Mouse (Mus musculus) thymus, adult 2 months (tissue): ENCODE results near the gene Krt15. TPM values are rescaled to one million over a fixed set of nuclear protein-coding genes. Genes with fewer than 3 reads are reported as not detected.

ENCODE experiments used
- DNase-seq: peaks from one replicate; pipeline ENCODE4 v3.0.0; 2021
- H3K27ac ChIP-seq: fragments of 200-500 bp; 2 replicates; pipeline ENCODE4 v1.5.1; 2012; ENCODE audit warnings: low read length, control low read depth; ENCODE audit not compliant: control insufficient read depth, insufficient read depth
- H3K27me3 ChIP-seq: fragments of 200-500 bp; 2 replicates; pipeline ENCODE4 v1.6.1; 2012; ENCODE audit warnings: mild to moderate bottlenecking, low read length, moderate library complexity, mixed read lengths; ENCODE audit not compliant: control insufficient read depth, insufficient read depth
- H3K36me3 ChIP-seq: fragments of 200-500 bp; 2 replicates; pipeline ENCODE4 v1.6.1; 2012; ENCODE audit warnings: mild to moderate bottlenecking, low read length, moderate library complexity; ENCODE audit not compliant: control insufficient read depth, insufficient read depth
- H3K4me1 ChIP-seq: fragments of 200-500 bp; replicated peaks from 2 replicates; pipeline ENCODE4 v1.6.1; 2012; ENCODE audit warnings: low read length; ENCODE audit not compliant: control insufficient read depth, insufficient read depth
- H3K4me3 ChIP-seq: fragments of 200-500 bp; 2 replicates; pipeline ENCODE4 v1.5.1; 2012; ENCODE audit warnings: mild to moderate bottlenecking, low read length, control low read depth, moderate library complexity; ENCODE audit not compliant: control insufficient read depth, insufficient read depth
- CTCF ChIP-seq: fragments of 200-500 bp; IDR thresholded peaks from 2 replicates; pipeline ENCODE4 v1.5.1; 2012; ENCODE audit warnings: mild to moderate bottlenecking, control low read depth, low read length, moderate library complexity, borderline replicate concordance; ENCODE audit not compliant: control insufficient read depth, poor library complexity, insufficient read depth; ENCODE audit errors: extremely low read depth
- POLR2A ChIP-seq: fragments of 200-500 bp; IDR thresholded peaks from 2 replicates; pipeline ENCODE4 v1.6.1; 2012; ENCODE audit warnings: mild to moderate bottlenecking, low read length, control low read depth, moderate library complexity; ENCODE audit not compliant: control insufficient read depth, poor library complexity, insufficient read depth; ENCODE audit errors: extremely low read depth
- WGBS: fragments of 180-500 bp; shearing (Covaris S2); methylation state at CpG from one replicate; pipeline ENCODE4 v1.1.7; 2018; 5-methylcytosine and 5-hydroxymethylcytosine counted together
- polyA plus RNA-seq: library from polyadenylated mRNA; depleted of rRNA; stranded (reverse); fragments of >200 nt; gene quantifications from 2 replicates; pipeline ENCODE4 v1.2.3, GENCODE M21; 2012

The Krt15 gene
- polyA plus RNA-seq, 1 experiment, result 1.1 TPM

DNA sequence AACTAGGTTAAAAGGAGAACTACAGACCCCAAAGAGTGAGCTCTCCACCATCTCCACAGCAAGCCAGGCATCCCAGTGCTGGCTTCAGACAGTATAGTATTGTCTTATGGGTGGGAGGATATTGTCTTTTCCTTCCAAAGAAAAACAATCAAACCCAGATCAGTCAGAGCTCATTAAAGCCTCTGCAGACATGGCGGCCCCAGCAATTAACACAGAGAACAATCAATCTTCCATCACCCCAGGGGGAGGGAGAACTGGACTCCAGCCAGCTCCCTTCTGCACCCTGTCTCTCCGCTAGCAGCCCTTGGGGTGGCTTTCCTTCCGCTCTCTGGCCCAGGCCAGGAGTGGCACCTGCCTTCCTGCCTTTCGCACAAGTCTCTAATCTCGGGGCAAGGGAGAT is 2.0 kb upstream of the Krt15 start:
- 77% methylated on average over 5 of the region's 5 CpGs for WGBS
- Histone ChIP-seq H3K27me3 (no peaks in the 10 kb centered on the region; the same call in 1 of the 2 replicates), H3K36me3 (no peaks in the 10 kb centered on the region), H3K27ac (no peak overlapping the region), H3K4me3 (no peak overlapping the region), H3K4me1 (no peaks in the 10 kb centered on the region)
- no peak for DNase-seq
- TF ChIP-seq CTCF (no peak), POLR2A (no peak)

- no peak for TF ChIP-seq POLR2A
- TF ChIP-seq CTCF, result no peak
- H3K27me3 ChIP-seq, result no peaks in the 10 kb centered on the region; the same call in 1 of the 2 replicates
- no peak overlapping the region for H3K27ac ChIP-seq
- H3K36me3 ChIP-seq, result no peaks in the 10 kb centered on the region
- H3K4me3 ChIP-seq, result no peak overlapping the region
- no peak for DNase-seq
- H3K4me1 ChIP-seq, result no peaks in the 10 kb centered on the region
- WGBS, result 39% methylated on average over 5 of the region's 5 CpGs
Measured at GRCm38 (mm10) chr11:100136559-100136958, 831 bp upstream of the Krt15 start.

- H3K27me3 ChIP-seq, result no peaks in the 10 kb centered on the region
- 89% methylated on average over 7 of the region's 7 CpGs for WGBS
- H3K4me3 ChIP-seq, result no peak overlapping the region
- no peak overlapping the region for H3K27ac ChIP-seq
- H3K4me1 ChIP-seq, result no peaks in the 10 kb centered on the region
- TF ChIP-seq CTCF (no peak), POLR2A (no peak)
- no peak for DNase-seq
- H3K36me3 ChIP-seq, result no peaks in the 10 kb centered on the region
Measured at GRCm38 (mm10) chr11:100124901-100125300, 10.8 kb downstream of the Krt15 start.

GRCm38 (mm10) chr11:100121466-100121865 is 14.3 kb downstream of the Krt15 start, which contains the start of gene Krt13:
Gene Krt13, minus strand, starts transcription at chr11:100121566.
- H3K4me1 ChIP-seq, result no peaks in the 10 kb centered on the region
- WGBS, result 70% methylated on average over 3 of the region's 3 CpGs

DNA sequence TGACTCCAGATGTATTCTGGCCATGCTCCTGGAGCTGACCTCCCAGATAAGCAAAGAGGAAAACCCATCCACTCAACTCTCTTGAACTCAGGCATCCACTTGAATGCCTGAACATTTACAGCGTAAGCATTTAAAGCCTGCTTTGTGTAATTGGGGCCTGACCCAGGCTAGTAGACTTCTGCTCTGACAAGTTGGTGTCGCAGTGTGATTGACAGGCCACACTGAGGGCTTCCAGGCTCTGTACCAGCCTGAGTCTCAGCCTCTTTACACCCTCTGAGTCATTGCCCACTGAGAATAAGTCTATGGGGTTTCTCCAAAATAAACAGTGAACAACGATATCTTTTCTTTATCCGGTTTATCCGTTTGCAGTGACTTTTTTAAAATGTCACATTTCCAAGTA is 15.4 kb downstream of the Krt15 start:
- DNase-seq, result no peak
- TF ChIP-seq CTCF, result no peak
- no peak for TF ChIP-seq POLR2A
- WGBS, result 94% methylated on average over 5 of the region's 5 CpGs
- Histone ChIP-seq H3K27me3 (no peaks in the 10 kb centered on the region), H3K4me3 (no peak overlapping the region), H3K27ac (no peak overlapping the region), H3K36me3 (no peaks in the 10 kb centered on the region), H3K4me1 (no peaks in the 10 kb centered on the region)

More at GRCm38 (mm10) chr11:100121466-100121865, 14.3 kb downstream of the Krt15 start, which contains the start of gene Krt13:
- no peak within 1 kb of the TSS for H3K4me3 ChIP-seq
- H3K27ac ChIP-seq, result no peak within 1 kb of the TSS
- TF ChIP-seq POLR2A, result no peak
- TF ChIP-seq CTCF, result no peak
- DNase-seq, result no peak
- no peaks in the 10 kb centered on the region for H3K27me3 ChIP-seq
- H3K36me3 ChIP-seq, result no peaks in the 10 kb centered on the region

GRCm38 (mm10) chr11:100113742-100114029 is 22.0 kb downstream of the Krt15 start:
- Histone ChIP-seq H3K4me1 (no peaks in the 10 kb centered on the region), H3K27me3 (no peaks in the 10 kb centered on the region), H3K36me3 (no peaks in the 10 kb centered on the region), H3K27ac (no peak overlapping the region), H3K4me3 (no peak overlapping the region)
- DNase-seq, result no peak
- 90% methylated on average over 2 of the region's 2 CpGs for WGBS
- TF ChIP-seq CTCF, result no peak
- TF ChIP-seq POLR2A, result no peak
